Comparison of ENCODE assay signal across 8 mouse cellular contexts in the genomic region with DNA sequence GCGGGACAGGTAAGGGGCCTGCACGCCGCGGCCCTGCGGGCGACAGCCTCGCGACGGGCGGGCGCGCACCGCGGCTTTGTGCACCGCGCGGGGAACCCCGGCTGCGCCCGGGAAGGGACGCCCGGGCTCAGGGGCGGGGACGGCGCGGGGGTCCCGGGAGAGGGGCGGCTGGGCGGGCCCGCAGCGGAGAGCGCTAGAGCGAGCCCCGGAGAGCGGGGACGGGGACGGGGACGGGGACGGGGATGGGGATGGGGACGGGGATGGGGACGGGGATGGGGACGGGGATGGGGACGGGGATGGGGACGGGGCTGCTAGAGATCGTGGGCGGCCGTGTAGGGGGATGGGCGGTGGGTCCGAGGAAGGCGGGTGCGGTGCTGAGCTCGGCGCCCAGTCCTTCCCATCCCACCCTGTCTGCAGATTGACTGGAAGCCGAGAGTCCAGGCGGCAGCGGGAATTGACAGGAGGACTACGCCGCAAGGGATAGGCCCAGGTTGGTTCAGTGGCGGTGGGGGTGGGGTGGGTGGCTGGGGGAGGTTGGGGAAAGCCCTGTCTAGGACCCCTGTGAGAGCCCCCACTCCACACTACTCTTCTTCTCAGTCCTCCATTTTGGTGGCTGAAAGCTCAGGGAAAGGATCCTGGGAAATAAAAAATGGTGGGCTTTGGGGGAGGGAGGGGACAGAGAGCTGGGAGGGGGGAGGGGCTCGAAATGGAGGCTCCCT. TPM values are rescaled to one million over a fixed set of nuclear protein-coding genes. Genes with fewer than 3 reads are reported as not detected.
DNase-seq lines count a peak whose midpoint lies in the region; ATAC-seq lines count a peak whose summit lies in the region.
"Not testable (repeated sequence)": the region's sequence is repeated elsewhere in the genome, so short reads cannot be mapped to it uniquely, and the experiment has no call there.

No protein-coding gene starts in this region.

- 29% methylated on average over 4 of the region's 60 CpGs for WGBS in embryonic facial prominence, embryonic 14.5 days
- 21% methylated on average over 6 of the region's 60 CpGs for WGBS in heart, embryonic 14.5 days
- 3% methylated on average over 2 of the region's 60 CpGs for WGBS in kidney, embryonic 15.5 days
- WGBS in liver, embryonic 13.5 days (ENCODE audit: insufficient replicate concordance): 24% methylated on average over 13 of the region's 60 CpGs
- WGBS in midbrain, embryonic 16.5 days: 15% methylated on average over 6 of the region's 60 CpGs
- 22% methylated on average over 14 of the region's 60 CpGs for WGBS in stomach, embryonic 16.5 days

- H3K4me3 ChIP-seq in embryonic facial prominence, embryonic 14.5 days (ENCODE audit: low read depth, low read length): peak overlapping the region; percentile 43
- H3K4me3 ChIP-seq in heart, embryonic 14.5 days (ENCODE audit: control insufficient read depth in 1 of 2, insufficient read depth in 1 of 2, low read depth in 1 of 2, low read length in 2 of 2): peak overlapping the region; percentile 39 to 42
- H3K4me3 ChIP-seq in kidney, embryonic 15.5 days (replicated peaks): peak overlapping the region; percentile 49
- peak overlapping the region; percentile 56 for H3K4me3 ChIP-seq in liver, embryonic 13.5 days (replicated peaks)
- peak overlapping the region; percentile 43 for H3K4me3 ChIP-seq in midbrain, embryonic 16.5 days (ENCODE audit: low read depth, low read length)
- H3K4me3 ChIP-seq in stomach, embryonic 16.5 days (replicated peaks; ENCODE audit: low read length): peak overlapping the region; percentile 47

- H3K27ac ChIP-seq in embryonic facial prominence, embryonic 14.5 days (replicated peaks; ENCODE audit: low read depth, low read length); kidney, embryonic 15.5 days; liver, embryonic 13.5 days; stomach, embryonic 16.5 days (ENCODE audit: low read length): not testable (repeated sequence)
- peak overlapping the region in 1 of 2 experiments; percentile 59; a peak in 1 of 4 replicates for H3K27ac ChIP-seq in heart, embryonic 14.5 days (replicated peaks in 1 of 2; ENCODE audit: control insufficient read depth in 1 of 2, insufficient read depth in 1 of 2, low read depth in 2 of 2, low read length in 2 of 2)
- H3K27ac ChIP-seq in midbrain, embryonic 16.5 days (ENCODE audit: low read length): peak overlapping the region; percentile 79

- H3K36me3 ChIP-seq in embryonic facial prominence, embryonic 14.5 days (ENCODE audit: control insufficient read depth, insufficient read depth, low read length); kidney, embryonic 15.5 days; liver, embryonic 13.5 days; midbrain, embryonic 16.5 days (ENCODE audit: control insufficient read depth, insufficient read depth, low read length); stomach, embryonic 16.5 days (ENCODE audit: control insufficient read depth, insufficient read depth, low read length): not testable (repeated sequence)
- H3K36me3 ChIP-seq in heart, embryonic 14.5 days (ENCODE audit: control insufficient read depth, insufficient read depth, low read length): peaks cover 15% of the 10 kb centered on the region; the same call in 1 of the 2 replicates

- H3K4me1 ChIP-seq in embryonic facial prominence, embryonic 14.5 days (ENCODE audit: control insufficient read depth, insufficient read depth, low read length); heart, embryonic 14.5 days (ENCODE audit: control insufficient read depth in 2 of 2, insufficient read depth in 2 of 2, low read length in 2 of 2); kidney, embryonic 15.5 days; liver, embryonic 13.5 days (replicated peaks); stomach, embryonic 16.5 days (ENCODE audit: control insufficient read depth, insufficient read depth, low read length): not testable (repeated sequence)
- H3K4me1 ChIP-seq in midbrain, embryonic 16.5 days (ENCODE audit: control insufficient read depth, insufficient read depth, low read length): peaks cover 12% of the 10 kb centered on the region

- H3K9me3 ChIP-seq in embryonic facial prominence, embryonic 14.5 days (ENCODE audit: control insufficient read depth, low read length); heart, embryonic 14.5 days (ENCODE audit: control insufficient read depth, low read length); kidney, embryonic 15.5 days (replicated peaks); liver, embryonic 13.5 days (replicated peaks); midbrain, embryonic 16.5 days (replicated peaks; ENCODE audit: control insufficient read depth, low read length, poor library complexity, severe bottlenecking); stomach, embryonic 16.5 days (replicated peaks; ENCODE audit: control insufficient read depth, low read length): not testable (repeated sequence)

- peak overlapping the region; percentile 49 for H3K4me2 ChIP-seq in embryonic facial prominence, embryonic 14.5 days (ENCODE audit: low read depth, low read length)
- peak overlapping the region; percentile 59 for H3K4me2 ChIP-seq in heart, embryonic 14.5 days (ENCODE audit: low read length)
- H3K4me2 ChIP-seq in kidney, embryonic 15.5 days: peak overlapping the region; percentile 46
- H3K4me2 ChIP-seq in liver, embryonic 13.5 days: peak overlapping the region; percentile 56
- H3K4me2 ChIP-seq in midbrain, embryonic 16.5 days (ENCODE audit: low read length): peak overlapping the region; percentile 66
- peak overlapping the region; percentile 40 for H3K4me2 ChIP-seq in stomach, embryonic 16.5 days (ENCODE audit: low read depth, low read length)

- peak overlapping the region; percentile 63 for H3K9ac ChIP-seq in embryonic facial prominence, embryonic 14.5 days (ENCODE audit: low read depth, low read length)
- H3K9ac ChIP-seq in heart, embryonic 14.5 days (ENCODE audit: low read length): peak overlapping the region; percentile 77
- 0 out of 2 replicates have a peak overlapping the region, but pooled peaks have one; percentile 26 for H3K9ac ChIP-seq in kidney, embryonic 15.5 days
- peak overlapping the region; percentile 65 for H3K9ac ChIP-seq in liver, embryonic 13.5 days
- peak overlapping the region; percentile 64 for H3K9ac ChIP-seq in midbrain, embryonic 16.5 days (ENCODE audit: low read depth, low read length)
- H3K9ac ChIP-seq in stomach, embryonic 16.5 days (ENCODE audit: low read length): peak overlapping the region; percentile 58; the same call in 1 of the 2 replicates

- peak; percentile 72 for ATAC-seq in embryonic facial prominence, embryonic 14.5 days (ENCODE audit: low read depth)
- not testable (repeated sequence) for ATAC-seq in heart, embryonic 14.5 days (ENCODE audit: insufficient number of reproducible peaks, insufficient read depth, low FRiP score, low read depth)
- ATAC-seq in kidney, embryonic 15.5 days (replicated peaks; ENCODE audit: low FRiP score): peak; percentile 59
- ATAC-seq in liver, embryonic 13.5 days (ENCODE audit: low read depth): peak; percentile 28
- ATAC-seq in midbrain, embryonic 16.5 days: peak; percentile 59
- peak; percentile 59; the same call in 1 of the 2 replicates for ATAC-seq in stomach, embryonic 16.5 days (ENCODE audit: insufficient read depth, low FRiP score)

- DNase-seq in CD4-positive, CD25-positive, alpha-beta regulatory T cell, adult 2 months (ENCODE audit: low read depth, low spot score): peak; percentile 28
- DNase-seq in cerebellum, adult 11-12 months: peak; percentile 27
- peak; percentile 17 for DNase-seq in embryonic facial prominence, embryonic 14.5 days (ENCODE audit: low spot score)
- DNase-seq in liver, embryonic 13.5 days: not testable (repeated sequence)

- not testable (repeated sequence) for H3K27me3 ChIP-seq in embryonic facial prominence, embryonic 14.5 days (replicated peaks; ENCODE audit: control insufficient read depth, insufficient read depth, low read length); heart, embryonic 14.5 days (ENCODE audit: control insufficient read depth, insufficient read depth, low read length); kidney, embryonic 15.5 days; liver, embryonic 13.5 days; midbrain, embryonic 16.5 days (ENCODE audit: control insufficient read depth, insufficient read depth, low read depth, low read length); stomach, embryonic 16.5 days (ENCODE audit: control insufficient read depth, insufficient read depth, low read length)

RNA-seq across cellular contexts. Expression of a gene that starts 0.5 kb away (rescaled TPM):
- 391 and 421 TPM in 2 replicates for polyA plus RNA-seq in embryonic facial prominence, embryonic 14.5 days (2014; fragmentation: Nextera tagmentation; extraction: Ambion mirVana)
- 499 and 525 TPM in 2 replicates for polyA plus RNA-seq in heart, embryonic 14.5 days (2014; fragmentation: Nextera tagmentation; extraction: Ambion mirVana)
- polyA plus RNA-seq in kidney, embryonic 15.5 days (2015; fragmentation: Nextera tagmentation; extraction: Ambion mirVana): 442 and 450 TPM in 2 replicates
- polyA plus RNA-seq in liver, embryonic 13.5 days (2015; fragmentation: Nextera tagmentation; extraction: Ambion mirVana): 238 and 269 TPM in 2 replicates
- polyA plus RNA-seq in midbrain, embryonic 16.5 days (2015; fragmentation: Nextera tagmentation; extraction: Ambion mirVana): 692 and 737 TPM in 2 replicates
- 306 and 333 TPM in 2 replicates for polyA plus RNA-seq in stomach, embryonic 16.5 days (2015; fragmentation: Nextera tagmentation; extraction: Ambion mirVana)

RNA-seq across cellular contexts. Expression of a gene that starts 25.7 kb away (rescaled TPM):
- polyA plus RNA-seq in embryonic facial prominence, embryonic 14.5 days (2014; fragmentation: Nextera tagmentation; extraction: Ambion mirVana): 553 and 556 TPM in 2 replicates
- 488 and 515 TPM in 2 replicates for polyA plus RNA-seq in heart, embryonic 14.5 days (2014; fragmentation: Nextera tagmentation; extraction: Ambion mirVana)
- polyA plus RNA-seq in kidney, embryonic 15.5 days (2015; fragmentation: Nextera tagmentation; extraction: Ambion mirVana): 477 and 518 TPM in 2 replicates
- polyA plus RNA-seq in liver, embryonic 13.5 days (2015; fragmentation: Nextera tagmentation; extraction: Ambion mirVana): 227 and 291 TPM in 2 replicates
- polyA plus RNA-seq in midbrain, embryonic 16.5 days (2015; fragmentation: Nextera tagmentation; extraction: Ambion mirVana): 261 and 272 TPM in 2 replicates
- polyA plus RNA-seq in stomach, embryonic 16.5 days (2015; fragmentation: Nextera tagmentation; extraction: Ambion mirVana): 495 and 546 TPM in 2 replicates

RNA-seq across cellular contexts. Expression of a gene that starts 55.2 kb away (rescaled TPM):
- 131 and 140 TPM in 2 replicates for polyA plus RNA-seq in embryonic facial prominence, embryonic 14.5 days (2014; fragmentation: Nextera tagmentation; extraction: Ambion mirVana)
- polyA plus RNA-seq in heart, embryonic 14.5 days (2014; fragmentation: Nextera tagmentation; extraction: Ambion mirVana): 232 and 239 TPM in 2 replicates
- polyA plus RNA-seq in kidney, embryonic 15.5 days (2015; fragmentation: Nextera tagmentation; extraction: Ambion mirVana): 75.9 and 81.6 TPM in 2 replicates
- polyA plus RNA-seq in liver, embryonic 13.5 days (2015; fragmentation: Nextera tagmentation; extraction: Ambion mirVana): 170 and 184 TPM in 2 replicates
- polyA plus RNA-seq in midbrain, embryonic 16.5 days (2015; fragmentation: Nextera tagmentation; extraction: Ambion mirVana): 271 and 313 TPM in 2 replicates
- 54.8 and 84.5 TPM in 2 replicates for polyA plus RNA-seq in stomach, embryonic 16.5 days (2015; fragmentation: Nextera tagmentation; extraction: Ambion mirVana)

RNA-seq across cellular contexts. Expression of a gene that starts 56.0 kb away (rescaled TPM):
- polyA plus RNA-seq in embryonic facial prominence, embryonic 14.5 days (2014; fragmentation: Nextera tagmentation; extraction: Ambion mirVana): 271 and 420 TPM in 2 replicates
- 16.0 and 16.7 TPM in 2 replicates for polyA plus RNA-seq in heart, embryonic 14.5 days (2014; fragmentation: Nextera tagmentation; extraction: Ambion mirVana)
- 10.7 and 23.2 TPM in 2 replicates for polyA plus RNA-seq in kidney, embryonic 15.5 days (2015; fragmentation: Nextera tagmentation; extraction: Ambion mirVana)
- polyA plus RNA-seq in liver, embryonic 13.5 days (2015; fragmentation: Nextera tagmentation; extraction: Ambion mirVana): 2.8 and 2.9 TPM in 2 replicates
- 3.9 and 4.2 TPM in 2 replicates for polyA plus RNA-seq in midbrain, embryonic 16.5 days (2015; fragmentation: Nextera tagmentation; extraction: Ambion mirVana)
- 2.9 and 94.6 TPM in 2 replicates for polyA plus RNA-seq in stomach, embryonic 16.5 days (2015; fragmentation: Nextera tagmentation; extraction: Ambion mirVana)

Comparison
In these comparisons a context has a peak if more than half of its experiments do, and no peak if none do; other contexts are left out.
1. H3K9ac ChIP-seq: peak in every context shown above with its lines; median percentile 77 in heart, embryonic 14.5 days; 65 in liver, embryonic 13.5 days; 64 in midbrain, embryonic 16.5 days; 63 in embryonic facial prominence, embryonic 14.5 days; 58 in stomach, embryonic 16.5 days; 26 in kidney, embryonic 15.5 days.